Comparison of ENCODE assay signal across 7 mouse cellular contexts in genomic region chr17:26715916-26716717, GRCm38 (mm10). TPM values are rescaled to one million over a fixed set of nuclear protein-coding genes. Genes with fewer than 3 reads are reported as not detected.
DNase-seq lines count a peak whose midpoint lies in the region; ATAC-seq and TF ChIP-seq lines count a peak whose summit lies in the region.

No protein-coding gene starts in this region.

- no peaks in the 10 kb centered on the region for H3K36me3 ChIP-seq in embryonic facial prominence, embryonic 10.5 days (replicated peaks)
- no peaks in the 10 kb centered on the region for H3K36me3 ChIP-seq in intestine, postnatal 0 days (ENCODE audit: control insufficient read depth, insufficient read depth)
- H3K36me3 ChIP-seq in midbrain, embryonic 12.5 days = no peaks in the 10 kb centered on the region
- peaks cover 1% of the 10 kb centered on the region; the same call in 1 of the 2 replicates for H3K36me3 ChIP-seq in small intestine, adult 2 months (ENCODE audit: control insufficient read depth, insufficient read depth, low read length)

- intact Hi-C loops in left cerebral cortex, postnatal 4 days (cut with DNase I) = no loop called here

- H3K4me1 ChIP-seq in embryonic facial prominence, embryonic 10.5 days = peaks cover 15% of the 10 kb centered on the region
- H3K4me1 ChIP-seq in intestine, postnatal 0 days (replicated peaks; ENCODE audit: control insufficient read depth, insufficient read depth, low read length) = no peaks in the 10 kb centered on the region
- H3K4me1 ChIP-seq in midbrain, embryonic 12.5 days = 0 out of 2 replicates have a peak, but pooled peaks cover 8% of the 10 kb centered on the region
- peaks cover 6% of the 10 kb centered on the region; the same call in 1 of the 2 replicates for H3K4me1 ChIP-seq in small intestine, adult 2 months (ENCODE audit: control insufficient read depth, insufficient read depth, insufficient read length, low read length)

- ATAC-seq in intestine, postnatal 0 days = peak; percentile 96
- ATAC-seq in midbrain, embryonic 12.5 days (ENCODE audit: low FRiP score, low read depth) = peak; percentile 96

- peak overlapping the region; percentile 77 for H3K4me2 ChIP-seq in intestine, postnatal 0 days (replicated peaks; ENCODE audit: low read depth)
- peak overlapping the region; percentile 60 for H3K4me2 ChIP-seq in midbrain, embryonic 12.5 days (replicated peaks)

- H3K27me3 ChIP-seq in embryonic facial prominence, embryonic 10.5 days (replicated peaks; ENCODE audit: low read depth, poor library complexity, severe bottlenecking) = no peaks in the 10 kb centered on the region
- H3K27me3 ChIP-seq in intestine, postnatal 0 days (replicated peaks; ENCODE audit: control insufficient read depth, insufficient read depth, low read length) = no peaks in the 10 kb centered on the region
- peaks cover 2% of the 10 kb centered on the region; the same call in 1 of the 2 replicates for H3K27me3 ChIP-seq in midbrain, embryonic 12.5 days
- no peaks in the 10 kb centered on the region for H3K27me3 ChIP-seq in small intestine, adult 2 months (ENCODE audit: control insufficient read depth, insufficient read depth, low read length)

- TF ChIP-seq CTCF in intestine, postnatal 0 days (IDR thresholded peaks at IDR 0.05; ENCODE audit: low read depth) = 0 out of 2 replicates have a peak, but pooled peaks have one; percentile 1
- TF ChIP-seq CTCF in small intestine, adult 2 months (IDR thresholded peaks at IDR 0.05; ENCODE audit: extremely low read depth, insufficient read length, insufficient replicate concordance, low read depth, low read length) = no peak

- H3K9ac ChIP-seq in intestine, postnatal 0 days (ENCODE audit: low read depth, low read length) = peak overlapping the region; percentile 97
- H3K9ac ChIP-seq in midbrain, embryonic 12.5 days (replicated peaks) = peak overlapping the region; percentile 84

- WGBS in embryonic facial prominence, embryonic 10.5 days = under 1% methylated on average over 75 of the region's 75 CpGs
- under 1% methylated on average over 60 of the region's 75 CpGs for WGBS in intestine, postnatal 0 days
- WGBS in midbrain, embryonic 12.5 days = under 1% methylated on average over 56 of the region's 75 CpGs
- under 1% methylated on average over 72 of the region's 75 CpGs for whole genome bisulfite sequencing in small intestine, adult 2 months

- H3K4me3 ChIP-seq in embryonic facial prominence, embryonic 10.5 days = peak overlapping the region; percentile 84
- H3K4me3 ChIP-seq in intestine, postnatal 0 days (ENCODE audit: low read depth, low read length) = peak overlapping the region; percentile 100
- peak overlapping the region; percentile 99 for H3K4me3 ChIP-seq in midbrain, embryonic 12.5 days
- H3K4me3 ChIP-seq in small intestine, adult 2 months (ENCODE audit: low read depth, low read length) = peak overlapping the region; percentile 80

- H3K9me3 ChIP-seq in embryonic facial prominence, embryonic 10.5 days = no peaks in the 10 kb centered on the region
- H3K9me3 ChIP-seq in intestine, postnatal 0 days (ENCODE audit: control insufficient read depth) = no peaks in the 10 kb centered on the region
- no peaks in the 10 kb centered on the region for H3K9me3 ChIP-seq in midbrain, embryonic 12.5 days

- H3K27ac ChIP-seq in embryonic facial prominence, embryonic 10.5 days (replicated peaks) = peak overlapping the region; percentile 90
- H3K27ac ChIP-seq in intestine, postnatal 0 days (ENCODE audit: low read depth, low read length) = peak overlapping the region; percentile 97
- peak overlapping the region; percentile 88 for H3K27ac ChIP-seq in midbrain, embryonic 12.5 days (replicated peaks)
- H3K27ac ChIP-seq in small intestine, adult 2 months (ENCODE audit: insufficient read depth, low read depth, low read length) = peak overlapping the region; percentile 99

- DNase-seq in adrenal gland, postnatal 10 days = peak; percentile 95
- DNase-seq in embryonic facial prominence, embryonic 10.5 days (ENCODE audit: low spot score) = peak; percentile 99
- DNase-seq in gonadal fat pad, adult 2 months (ENCODE audit: low read depth) = peak; percentile 68
- peak; percentile 98 for DNase-seq in left cerebral cortex, postnatal 4 days

- peak; percentile 74; the same call in 1 of the 2 replicates for TF ChIP-seq POLR2A in small intestine, adult 2 months (IDR thresholded peaks at IDR 0.05; ENCODE audit: low read depth, low read length)

RNA-seq across cellular contexts. Expression of gene Crebrf, which starts 0.7 kb away (rescaled TPM):
- 10 to 100 TPM; 48.8 to 55.6 TPM for total RNA-seq in adrenal gland, postnatal 10 days (2021)
- polyA plus RNA-seq in embryonic facial prominence, embryonic 10.5 days (2016; fragmentation: Nextera tagmentation; extraction: Ambion mirVana) = 3.1 and 4.7 TPM in 2 replicates
- 9.6 and 10.9 TPM in 2 replicates for polyA plus RNA-seq in gonadal fat pad, adult 2 months (2012; rRNA removed)
- polyA plus RNA-seq in intestine, postnatal 0 days (2015; fragmentation: Nextera tagmentation; extraction: Ambion mirVana) = 13.5 and 15.1 TPM in 2 replicates
- total RNA-seq in left cerebral cortex, postnatal 4 days (2021) = 10 to 100 TPM; 25.8 to 26.5 TPM
- polyA plus RNA-seq in midbrain, embryonic 12.5 days (2016; fragmentation: Nextera tagmentation; extraction: Ambion mirVana) = 7.3 and 11.4 TPM in 2 replicates
- polyA plus RNA-seq in small intestine, adult 2 months (2012; rRNA removed) = 0.58 and 2.8 TPM in 2 replicates

RNA-seq across cellular contexts. Expression of gene Atp6v0e, which starts 53.1 kb away (rescaled TPM):
- 100 to 1,000 TPM; 180 to 190 TPM for total RNA-seq in adrenal gland, postnatal 10 days (2021)
- polyA plus RNA-seq in embryonic facial prominence, embryonic 10.5 days (2016; fragmentation: Nextera tagmentation; extraction: Ambion mirVana) = 118 and 120 TPM in 2 replicates
- polyA plus RNA-seq in gonadal fat pad, adult 2 months (2012; rRNA removed) = 451 and 590 TPM in 2 replicates
- polyA plus RNA-seq in intestine, postnatal 0 days (2015; fragmentation: Nextera tagmentation; extraction: Ambion mirVana) = 523 and 571 TPM in 2 replicates
- 10 to 100 TPM; 29.4 to 31.3 TPM for total RNA-seq in left cerebral cortex, postnatal 4 days (2021)
- 88.3 and 92.2 TPM in 2 replicates for polyA plus RNA-seq in midbrain, embryonic 12.5 days (2016; fragmentation: Nextera tagmentation; extraction: Ambion mirVana)
- polyA plus RNA-seq in small intestine, adult 2 months (2012; rRNA removed) = 84.0 and 119 TPM in 2 replicates

Comparison
In these comparisons a context has a peak if more than half of its experiments do, and no peak if none do; other contexts are left out.
1. Peak in every context shown above with its lines: DNase-seq, ATAC-seq, H3K4me3 ChIP-seq and H3K27ac ChIP-seq.